Mouse (Mus musculus) small intestine, adult 2 months (tissue): ENCODE results near the gene Gm20388.

Experiments used
- CTCF ChIP-seq: fragments of 200-500 bp; IDR thresholded peaks from 2 replicates; pipeline ENCODE4 v1.5.1; 2012; ENCODE audit warnings: low read depth, mild to moderate bottlenecking, control low read depth, inconsistent platforms, low read length, moderate library complexity, mixed read lengths; ENCODE audit not compliant: insufficient replicate concordance, insufficient read length; ENCODE audit errors: extremely low read depth
- POLR2A ChIP-seq: fragments of 200-500 bp; IDR thresholded peaks from 2 replicates; pipeline ENCODE4 v1.6.1; 2012; ENCODE audit warnings: low read depth, mild to moderate bottlenecking, control low read depth, inconsistent platforms, low read length, moderate library complexity

GRCm38 (mm10) chr8:122960932-122961331 lies 3050.3 kb downstream of the Gm20388 start:
- TF ChIP-seq POLR2A: no peak
- TF ChIP-seq CTCF: no peak
